Mouse (Mus musculus) liver, postnatal 0 days (tissue): Measurements from ENCODE around the gene Vmn1r218. TPM values are rescaled to one million over a fixed set of nuclear protein-coding genes. Genes with fewer than 3 reads are reported as not detected.
"Not testable (repeated sequence)": the region's sequence is repeated elsewhere in the genome, so short reads cannot be mapped to it uniquely, and the experiment has no call there.

Source experiments
- ATAC-seq: fragments of 200-750 bp; cut with Nextera tagmentation; 2 replicates; pipeline ENCODE4 v1.8.0; 2017; ENCODE audit warnings: mild to moderate bottlenecking, moderate library complexity
- DNase-seq: peaks from one replicate; pipeline ENCODE4 v3.0.0-alpha.2; 2016
- H3K27ac ChIP-seq: fragments of 300-500 bp; sonication (generic); 2 replicates; pipeline ENCODE4 v1.5.1; 2014; ENCODE audit warnings: antibody characterized with exemption, moderate library complexity, mild to moderate bottlenecking, low read depth
- H3K27me3 ChIP-seq: fragments of 300-500 bp; sonication (generic); 2 replicates; pipeline ENCODE4 v1.6.1; 2014; ENCODE audit warnings: low read length, control low read depth, mixed read lengths; ENCODE audit not compliant: insufficient read depth
- H3K36me3 ChIP-seq: fragments of 300-500 bp; sonication (generic); replicated peaks from 2 replicates; pipeline ENCODE4 v1.6.1; 2014; ENCODE audit warnings: mild to moderate bottlenecking, control low read depth, low read length, moderate library complexity, mixed read lengths; ENCODE audit not compliant: insufficient read depth
- H3K4me1 ChIP-seq: fragments of 300-500 bp; sonication (generic); 2 replicates; pipeline ENCODE4 v1.6.1; 2014; ENCODE audit warnings: antibody characterized with exemption, mild to moderate bottlenecking, control low read depth; ENCODE audit not compliant: insufficient read depth
- H3K4me2 ChIP-seq: fragments of 300-500 bp; sonication (generic); 2 replicates; pipeline ENCODE4 v1.6.1; 2014; ENCODE audit warnings: low read depth, mild to moderate bottlenecking, low read length, moderate library complexity, mixed read lengths
- H3K4me3 ChIP-seq: fragments of 300-500 bp; sonication (generic); 2 replicates; pipeline ENCODE4 v1.5.1; 2014; ENCODE audit warnings: low read depth, low read length
- H3K9ac ChIP-seq: fragments of 300-500 bp; sonication (generic); replicated peaks from 2 replicates; pipeline ENCODE4 v1.6.1; 2014; ENCODE audit warnings: mild to moderate bottlenecking, moderate library complexity
- H3K9me3 ChIP-seq: fragments of 300-500 bp; sonication (generic); 2 replicates; pipeline ENCODE4 v1.6.1; 2016; ENCODE audit warnings: mild to moderate bottlenecking, control low read depth, low read length, mixed read lengths
- CTCF ChIP-seq: sonication (generic); IDR thresholded peaks from 2 replicates; pipeline ENCODE4 v1.5.1; 2016; ENCODE audit warnings: antibody characterized with exemption, low read depth
- EP300 ChIP-seq: IDR thresholded peaks from 2 replicates; pipeline ENCODE4 v1.6.1; 2016; ENCODE audit warnings: antibody characterized with exemption, low read depth, mild to moderate bottlenecking
- whole genome bisulfite sequencing: fragments of 180-500 bp; shearing (Covaris S2); extraction: QIAGEN DNeasy Blood & Tissue Kit; methylation state at CpG from one replicate; pipeline ENCODE4 v1.1.7; 2014; ENCODE audit not compliant: insufficient replicate concordance; 5-methylcytosine and 5-hydroxymethylcytosine counted together
- polyA plus RNA-seq: library from polyadenylated mRNA; unstranded; fragments of >200 nt; fragmentation: Nextera tagmentation; extraction: Ambion mirVana; gene quantifications from 2 replicates; pipeline ENCODE4 v1.2.1, GENCODE M21; 2015

The Vmn1r218 gene
- polyA plus RNA-seq, 1 experiment from 2014 or later = not detected

GRCm38 (mm10) chr13:23159012-23159411 is 26.1 kb downstream of the Vmn1r218 start, which contains the start of gene Vmn1r219:
Vmn1r219 (plus strand) TSS chr13:23159312.
- Histone ChIP-seq H3K9ac (no peak within 1 kb of the TSS), H3K4me1 (no peaks in the 10 kb centered on the region), H3K36me3 (no peaks in the 10 kb centered on the region), H3K4me3 (no peak within 1 kb of the TSS), H3K4me2 (no peak within 1 kb of the TSS), H3K9me3 (no peaks in the 10 kb centered on the region), H3K27me3 (no peaks in the 10 kb centered on the region), H3K27ac (no peak within 1 kb of the TSS)
- DNase-seq (no peak), ATAC-seq (no peak)
- no peak for TF ChIP-seq CTCF
- WGBS = 61% methylated on average over 4 of the region's 4 CpGs

GRCm38 (mm10) chr13:23166471-23166870 is 33.5 kb downstream of the Vmn1r218 start:
- not testable (repeated sequence) for ATAC-seq

GRCm38 (mm10) chr13:23187875-23188274 is 54.9 kb downstream of the Vmn1r218 start, which contains the start of gene Vmn1r220:
Vmn1r220 (minus strand) TSS chr13:23187975.
- 73% methylated on average over 2 of the region's 2 CpGs for WGBS
- Histone ChIP-seq H3K9ac (no peak within 1 kb of the TSS), H3K36me3 (no peaks in the 10 kb centered on the region), H3K27me3 (no peaks in the 10 kb centered on the region), H3K9me3 (no peaks in the 10 kb centered on the region), H3K27ac (no peak within 1 kb of the TSS), H3K4me1 (no peaks in the 10 kb centered on the region), H3K4me3 (no peak within 1 kb of the TSS), H3K4me2 (no peak within 1 kb of the TSS)
- no peak for DNase-seq
- TF ChIP-seq EP300 (no peak), CTCF (no peak)
- ATAC-seq = no peak

More at GRCm38 (mm10) chr13:23166471-23166870, 33.5 kb downstream of the Vmn1r218 start:
- H3K27me3 ChIP-seq, H3K4me3 ChIP-seq, H3K27ac ChIP-seq, H3K9ac ChIP-seq, DNase-seq, H3K9me3 ChIP-seq, H3K36me3 ChIP-seq, H3K4me2 ChIP-seq, H3K4me1 ChIP-seq: not testable (repeated sequence)
- 68% methylated on average over 4 of the region's 4 CpGs for WGBS

Other genes starting within 250 kb of the Vmn1r218 start
- not detected in 2 replicates for gene Vmn1r212, start 248.9 kb upstream of the Vmn1r218 start, polyA plus RNA-seq
- gene Vmn1r213, start 125.5 kb upstream of the Vmn1r218 start, polyA plus RNA-seq = not detected in 2 replicates
- not detected in 2 replicates for gene Vmn1r214, start 102.7 kb upstream of the Vmn1r218 start, polyA plus RNA-seq
- not detected in 2 replicates for gene Vmn1r215, start 65.1 kb upstream of the Vmn1r218 start, polyA plus RNA-seq
- gene Vmn1r217, start 14.9 kb upstream of the Vmn1r218 start, polyA plus RNA-seq = not detected in 2 replicates
- gene Vmn1r219, start 26.2 kb downstream of the Vmn1r218 start, polyA plus RNA-seq = not detected in 2 replicates
- gene Vmn1r220, start 54.8 kb downstream of the Vmn1r218 start, polyA plus RNA-seq = not detected in 2 replicates
- not detected in 2 replicates for gene Vmn1r221, start 81.0 kb downstream of the Vmn1r218 start, polyA plus RNA-seq
- not detected in 2 replicates for gene Vmn1r222, start 102.8 kb downstream of the Vmn1r218 start, polyA plus RNA-seq
- gene Vmn1r223, start 114.0 kb downstream of the Vmn1r218 start, polyA plus RNA-seq = not detected in 2 replicates
- 7.4 and 9.5 TPM in 2 replicates for gene Zfp322a, start 236.1 kb downstream of the Vmn1r218 start, polyA plus RNA-seq